Comparison of ENCODE assay signal across 26 mouse cellular contexts in the genomic region with DNA sequence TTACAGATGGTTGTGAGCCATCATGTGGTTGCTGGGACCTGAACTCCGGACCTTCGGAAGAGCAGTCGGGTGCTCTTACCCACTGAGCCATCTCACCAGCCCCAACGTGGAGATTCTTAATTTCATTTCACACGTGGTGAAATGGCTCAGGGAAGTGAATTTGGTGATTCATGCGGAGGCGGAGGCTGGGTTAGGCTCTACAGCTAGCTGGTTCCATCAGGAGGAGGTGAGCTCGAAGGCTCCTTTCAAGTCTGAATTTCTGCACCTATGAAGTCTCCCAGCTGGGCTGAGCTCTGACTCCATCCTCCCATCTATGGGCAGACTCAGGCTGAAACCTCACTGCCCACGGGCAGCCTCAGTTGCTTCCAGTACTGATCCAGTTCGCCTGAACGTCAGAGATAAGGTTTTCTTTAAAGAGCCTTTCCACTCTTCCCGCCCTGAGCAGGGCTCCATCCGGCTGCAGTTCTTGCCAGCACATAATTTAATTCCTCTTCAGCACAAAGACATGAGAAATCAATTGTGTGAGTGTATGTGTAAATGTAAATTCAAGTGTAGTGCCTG.
DNase-seq lines count a peak whose midpoint lies in the region; ATAC-seq lines count a peak whose summit lies in the region.
"Had no signal": no experiment of that assay in that cellular context is flagged by ENCODE, and none has a peak within 500 bp of the region (broad histone marks: within the 10 kb centered on the region; RNA-seq: fewer than 3 reads in every experiment).

No protein-coding gene starts in this region.

- ATAC-seq in frontal cortex, adult (ENCODE audit: low TSS enrichment) = peak; percentile 74; the same call in 1 of the 2 replicates
- no peak for ATAC-seq in midbrain, embryonic 14.5 days (ENCODE audit: low FRiP score, low TSS enrichment)
- ATAC-seq in midbrain, embryonic 11.5 days (ENCODE audit: low FRiP score) = no peak
- ATAC-seq in kidney, embryonic 15.5 days (replicated peaks; ENCODE audit: low FRiP score) = no peak
- ATAC-seq: activated CD4-positive, CD25-positive, alpha-beta regulatory T cell, adult 4 months; forebrain, embryonic 14.5 days; forebrain, embryonic 16.5 days; Patski had no signal

- H3K9ac ChIP-seq in midbrain, embryonic 14.5 days (replicated peaks; ENCODE audit: low read length) = no peak overlapping the region
- H3K9ac ChIP-seq in midbrain, embryonic 11.5 days (ENCODE audit: low read length) = no peak overlapping the region
- no peak overlapping the region for H3K9ac ChIP-seq in kidney, embryonic 15.5 days
- H3K9ac ChIP-seq: embryonic facial prominence, embryonic 13.5 days; embryonic facial prominence, embryonic 15.5 days; forebrain, embryonic 12.5 days had no signal

- no peak overlapping the region for H3K4me2 ChIP-seq in midbrain, embryonic 14.5 days (ENCODE audit: low read length)
- H3K4me2 ChIP-seq in midbrain, embryonic 11.5 days = no peak overlapping the region
- H3K4me2 ChIP-seq in kidney, embryonic 15.5 days = no peak overlapping the region
- H3K4me2 ChIP-seq: embryonic facial prominence, embryonic 13.5 days; embryonic facial prominence, embryonic 15.5 days; forebrain, embryonic 12.5 days had no signal

- no peaks in the 10 kb centered on the region for H3K9me3 ChIP-seq in midbrain, embryonic 14.5 days (ENCODE audit: control insufficient read depth, low read length)
- no peaks in the 10 kb centered on the region for H3K9me3 ChIP-seq in midbrain, embryonic 11.5 days (ENCODE audit: control insufficient read depth, low read length)
- no peaks in the 10 kb centered on the region for H3K9me3 ChIP-seq in kidney, embryonic 15.5 days (replicated peaks)
- H3K9me3 ChIP-seq: embryonic facial prominence, embryonic 13.5 days; embryonic facial prominence, embryonic 15.5 days; forebrain, embryonic 10.5 days; forebrain, embryonic 12.5 days had no signal

- 71% methylated on average over 13 of the region's 13 CpGs for WGBS in midbrain, embryonic 14.5 days
- 85% methylated on average over 13 of the region's 13 CpGs for WGBS in midbrain, embryonic 11.5 days
- 80% methylated on average over 13 of the region's 13 CpGs for WGBS in kidney, embryonic 15.5 days

- H3K27me3 ChIP-seq in midbrain, embryonic 14.5 days (ENCODE audit: control insufficient read depth, insufficient read depth, low read length) = no peaks in the 10 kb centered on the region
- H3K27me3 ChIP-seq in midbrain, embryonic 11.5 days (ENCODE audit: control insufficient read depth, insufficient read depth, low read length) = no peaks in the 10 kb centered on the region
- H3K27me3 ChIP-seq in kidney, embryonic 15.5 days = no peaks in the 10 kb centered on the region; the same call in 1 of the 2 replicates

- DNase-seq in frontal cortex, postnatal 10 days (ENCODE audit: low spot score in 2 of 2) = no peak
- peak; percentile 51 for DNase-seq in midbrain, embryonic 14.5 days
- no peak for DNase-seq in midbrain, embryonic 11.5 days (ENCODE audit: low spot score, missing footprints)
- peak; percentile 3 for DNase-seq in 416B (ENCODE audit: low read depth)
- peak; percentile 66 for DNase-seq in brain, adult 2 months (ENCODE audit: low read depth, low spot score)
- DNase-seq in embryo, embryonic 9.5 days (ENCODE audit: extremely low spot score) = no peak
- DNase-seq: adrenal gland, adult 8-10 months; adrenal gland, postnatal 14 days; adrenal gland, postnatal 36 days; cerebellum, adult 11-12 months; cerebellum, adult 2 months; cerebellum, adult 9-10 months; cerebellum, postnatal 10 days; cerebellum, postnatal 25 days had no signal

- H3K4me1 ChIP-seq in midbrain, embryonic 14.5 days (ENCODE audit: control insufficient read depth, insufficient read depth, low read length) = no peaks in the 10 kb centered on the region
- no peaks in the 10 kb centered on the region; the same call in 1 of the 2 replicates for H3K4me1 ChIP-seq in midbrain, embryonic 11.5 days (ENCODE audit: control insufficient read depth, insufficient read depth, low read length)
- no peaks in the 10 kb centered on the region for H3K4me1 ChIP-seq in kidney, embryonic 15.5 days
- H3K4me1 ChIP-seq: embryonic facial prominence, embryonic 15.5 days had no signal

- H3K4me3 ChIP-seq in midbrain, embryonic 14.5 days (replicated peaks; ENCODE audit: low read depth, low read length) = no peak overlapping the region
- H3K4me3 ChIP-seq in midbrain, embryonic 11.5 days (ENCODE audit: low read depth, low read length) = no peak overlapping the region
- H3K4me3 ChIP-seq in kidney, embryonic 15.5 days (replicated peaks) = no peak overlapping the region
- H3K4me3 ChIP-seq: embryonic facial prominence, embryonic 13.5 days; embryonic facial prominence, embryonic 15.5 days; erythroblast, embryonic 14.5 days; forebrain, embryonic 10.5 days; forebrain, embryonic 12.5 days had no signal

- no peak overlapping the region for H3K27ac ChIP-seq in midbrain, embryonic 14.5 days (replicated peaks; ENCODE audit: low read depth, low read length)
- no peak overlapping the region for H3K27ac ChIP-seq in midbrain, embryonic 11.5 days (ENCODE audit: low read depth, low read length)
- H3K27ac ChIP-seq in kidney, embryonic 15.5 days = no peak overlapping the region
- H3K27ac ChIP-seq: embryonic facial prominence, embryonic 13.5 days; embryonic facial prominence, embryonic 15.5 days; forebrain, embryonic 10.5 days; forebrain, embryonic 12.5 days had no signal

- H3K36me3 ChIP-seq in midbrain, embryonic 14.5 days (ENCODE audit: control insufficient read depth, insufficient read depth, low read length) = no peaks in the 10 kb centered on the region
- no peaks in the 10 kb centered on the region for H3K36me3 ChIP-seq in midbrain, embryonic 11.5 days (ENCODE audit: control insufficient read depth, insufficient read depth, low read length)
- H3K36me3 ChIP-seq in kidney, embryonic 15.5 days = no peaks in the 10 kb centered on the region
- H3K36me3 ChIP-seq: embryonic facial prominence, embryonic 13.5 days; embryonic facial prominence, embryonic 15.5 days; forebrain, embryonic 10.5 days; forebrain, embryonic 12.5 days; G1E had no signal

Comparison
In these comparisons a context has a peak if more than half of its experiments do, and no peak if none do; other contexts are left out.
1. DNase-seq: peak in midbrain, embryonic 14.5 days (single experiment), 416B (single experiment) and brain, adult 2 months (single experiment); none in frontal cortex, postnatal 10 days (0 of 2), midbrain, embryonic 11.5 days (single experiment) and embryo, embryonic 9.5 days (single experiment).